Mouse (Mus musculus) stomach, embryonic 16.5 days (tissue): ENCODE results near the gene Rasgrp3. TPM values are rescaled to one million over a fixed set of nuclear protein-coding genes. Genes with fewer than 3 reads are reported as not detected.

Experiments used
- ATAC-seq: fragments of 200-750 bp; cut with Nextera tagmentation; 2 replicates; pipeline ENCODE4 v1.8.0; 2017; ENCODE audit warnings: moderate number of reproducible peaks, moderate TSS enrichment; ENCODE audit not compliant: insufficient read depth, low FRiP score
- H3K27ac ChIP-seq: fragments of 300-500 bp; sonication (generic); 2 replicates; pipeline ENCODE4 v1.5.1; 2014; ENCODE audit warnings: low read length
- H3K27me3 ChIP-seq: fragments of 300-500 bp; sonication (generic); 2 replicates; pipeline ENCODE4 v1.6.1; 2014; ENCODE audit warnings: low read length, control low read depth, mixed read lengths; ENCODE audit not compliant: control insufficient read depth, insufficient read depth
- H3K36me3 ChIP-seq: fragments of 300-500 bp; sonication (generic); 2 replicates; pipeline ENCODE4 v1.6.1; 2014; ENCODE audit warnings: low read length; ENCODE audit not compliant: control insufficient read depth, insufficient read depth
- H3K4me1 ChIP-seq: fragments of 300-500 bp; sonication (generic); 2 replicates; pipeline ENCODE4 v1.6.1; 2014; ENCODE audit warnings: low read length, control low read depth, mixed read lengths; ENCODE audit not compliant: control insufficient read depth, insufficient read depth
- H3K4me2 ChIP-seq: fragments of 300-500 bp; sonication (generic); 2 replicates; pipeline ENCODE4 v1.6.1; 2014; ENCODE audit warnings: low read depth, low read length, mixed read lengths
- H3K4me3 ChIP-seq: fragments of 300-500 bp; sonication (generic); replicated peaks from 2 replicates; pipeline ENCODE4 v1.5.1; 2014; ENCODE audit warnings: mild to moderate bottlenecking, low read length
- H3K9ac ChIP-seq: fragments of 300-500 bp; sonication (generic); 2 replicates; pipeline ENCODE4 v1.6.1; 2014; ENCODE audit warnings: low read length
- H3K9me3 ChIP-seq: fragments of 300-500 bp; sonication (generic); replicated peaks from 2 replicates; pipeline ENCODE4 v1.6.1; 2016; ENCODE audit warnings: low read length, control low read depth; ENCODE audit not compliant: control insufficient read depth
- WGBS: fragments of 180-500 bp; shearing (Covaris S2); extraction: QIAGEN DNeasy Blood & Tissue Kit; methylation state at CpG from one replicate; pipeline ENCODE4 v1.1.7; 2014; 5-methylcytosine and 5-hydroxymethylcytosine counted together
- polyA plus RNA-seq: library from polyadenylated mRNA; unstranded; fragments of >200 nt; fragmentation: Nextera tagmentation; extraction: Ambion mirVana; gene quantifications from 2 replicates; pipeline ENCODE4 v1.2.1, GENCODE M21; 2015

Rasgrp3 gene
- polyA plus RNA-seq, 1 experiment from 2014 or later = 15.3 TPM

DNA sequence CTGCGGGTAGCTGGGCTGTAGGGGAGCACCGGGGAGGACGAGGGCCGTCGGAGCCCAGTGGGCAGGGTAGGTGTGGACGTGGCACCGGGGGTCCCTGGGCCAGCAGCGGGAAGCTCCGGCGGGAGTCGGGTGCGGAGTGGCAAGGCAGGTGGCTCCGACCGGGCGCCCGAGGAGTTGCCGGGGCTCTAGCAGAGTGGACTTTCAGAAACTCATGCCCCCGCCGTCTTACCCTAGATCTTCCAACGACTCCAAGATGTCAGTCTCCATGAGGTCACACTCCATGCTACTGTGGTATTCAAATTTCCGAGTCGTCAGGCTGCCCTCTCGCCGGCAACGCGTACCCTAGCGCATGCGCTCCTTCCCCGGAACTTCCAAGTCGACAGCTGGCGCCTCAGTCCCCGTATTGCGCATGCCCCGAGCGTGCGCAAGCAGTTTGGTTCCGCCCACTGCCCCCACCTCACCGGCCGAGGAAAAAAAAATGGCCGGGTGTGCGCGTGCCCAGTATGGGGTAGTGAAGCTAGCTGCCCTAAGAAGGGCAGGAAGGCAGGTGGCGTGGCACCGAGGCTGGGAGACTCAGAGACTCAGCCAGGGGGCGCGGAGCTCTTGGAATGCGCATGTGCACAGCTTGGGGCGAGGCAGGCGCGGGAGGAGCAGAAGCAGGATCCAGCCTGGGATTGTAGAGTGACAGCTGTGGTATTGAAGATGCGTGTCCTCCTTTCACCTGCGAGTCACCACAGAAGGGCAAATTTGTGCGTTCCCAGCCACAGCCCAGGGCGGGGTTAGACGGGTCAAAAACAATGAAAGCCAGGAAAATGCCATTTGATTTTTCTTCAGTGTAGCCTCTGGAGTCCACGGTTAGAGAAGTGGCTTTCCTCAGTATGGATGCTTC, 116.1 kb downstream of the Rasgrp3 start, which contains the start of gene Fam98a:
Gene Fam98a (minus strand): TSS at position 435 of the 889 bp plus-strand sequence.
- H3K4me1 ChIP-seq = no peaks in the 10 kb centered on the region
- WGBS = under 1% methylated on average over 56 of the region's 56 CpGs
- ATAC-seq = peak; percentile 98
- H3K4me3 ChIP-seq = peak within 1 kb of the TSS; percentile 76
- peak within 1 kb of the TSS; percentile 83 for H3K9ac ChIP-seq
- H3K4me2 ChIP-seq = peak within 1 kb of the TSS; percentile 91
- no peaks in the 10 kb centered on the region for H3K36me3 ChIP-seq
- H3K9me3 ChIP-seq = no peaks in the 10 kb centered on the region
- H3K27ac ChIP-seq = no peak within 1 kb of the TSS; the same call in 1 of the 2 replicates
- H3K27me3 ChIP-seq = no peaks in the 10 kb centered on the region

DNA sequence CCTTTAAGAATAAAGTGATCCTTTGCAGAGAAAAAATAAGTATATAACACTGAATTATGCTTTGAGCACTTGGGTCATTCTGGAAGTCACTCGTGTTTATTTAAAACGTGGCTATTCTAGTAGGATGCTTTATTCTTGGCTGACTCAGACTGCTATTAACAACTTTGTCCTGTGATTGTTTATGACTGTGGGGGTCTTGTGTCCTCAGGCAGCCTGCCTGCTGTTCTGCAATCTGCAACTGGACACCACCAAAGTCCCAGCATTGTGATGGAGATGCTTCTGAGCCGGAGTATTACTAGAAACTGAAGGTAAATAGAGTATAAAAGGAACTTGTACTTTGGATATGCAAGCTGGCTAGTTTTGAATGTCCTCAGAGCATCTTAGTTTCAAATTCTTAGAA, 121.3 kb downstream of the Rasgrp3 start:
- ATAC-seq = no peak
- H3K27ac ChIP-seq = no peak overlapping the region
- 45% methylated on average over 3 of the region's 3 CpGs for WGBS

DNA sequence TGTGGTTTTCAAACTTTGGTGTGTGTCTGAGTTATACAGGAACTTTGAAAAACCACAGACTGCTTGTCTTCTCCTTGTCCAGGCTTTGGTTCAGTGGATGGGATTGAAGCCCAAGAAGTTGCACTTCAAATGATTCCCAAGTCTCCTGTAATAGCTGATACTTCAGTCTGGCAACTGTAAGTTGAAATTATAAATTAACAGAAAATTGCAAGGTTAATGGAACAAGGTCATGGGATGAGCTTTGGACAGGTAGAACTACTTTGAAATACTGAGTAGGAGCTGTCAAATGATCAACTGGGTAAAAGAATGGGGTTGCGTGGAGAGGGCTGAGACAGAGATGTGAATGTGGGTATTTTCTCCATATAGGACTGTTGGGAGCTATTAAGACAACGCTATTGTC, 122.3 kb downstream of the Rasgrp3 start:
- no peak overlapping the region for H3K4me2 ChIP-seq
- no peaks in the 10 kb centered on the region for H3K27me3 ChIP-seq
- WGBS = 80% methylated on average over 2 of the region's 2 CpGs
- no peaks in the 10 kb centered on the region for H3K9me3 ChIP-seq
- H3K36me3 ChIP-seq = no peaks in the 10 kb centered on the region
- no peak overlapping the region for H3K9ac ChIP-seq
- no peak overlapping the region for H3K27ac ChIP-seq
- ATAC-seq = no peak
- no peaks in the 10 kb centered on the region for H3K4me1 ChIP-seq
- H3K4me3 ChIP-seq = no peak overlapping the region

More for the DNA sequence above, 121.3 kb downstream of the Rasgrp3 start:
- H3K4me2 ChIP-seq = no peak overlapping the region
- no peaks in the 10 kb centered on the region for H3K27me3 ChIP-seq
- no peaks in the 10 kb centered on the region for H3K36me3 ChIP-seq
- no peaks in the 10 kb centered on the region for H3K9me3 ChIP-seq
- no peaks in the 10 kb centered on the region for H3K4me1 ChIP-seq
- H3K9ac ChIP-seq = no peak overlapping the region
- H3K4me3 ChIP-seq = no peak overlapping the region

DNA sequence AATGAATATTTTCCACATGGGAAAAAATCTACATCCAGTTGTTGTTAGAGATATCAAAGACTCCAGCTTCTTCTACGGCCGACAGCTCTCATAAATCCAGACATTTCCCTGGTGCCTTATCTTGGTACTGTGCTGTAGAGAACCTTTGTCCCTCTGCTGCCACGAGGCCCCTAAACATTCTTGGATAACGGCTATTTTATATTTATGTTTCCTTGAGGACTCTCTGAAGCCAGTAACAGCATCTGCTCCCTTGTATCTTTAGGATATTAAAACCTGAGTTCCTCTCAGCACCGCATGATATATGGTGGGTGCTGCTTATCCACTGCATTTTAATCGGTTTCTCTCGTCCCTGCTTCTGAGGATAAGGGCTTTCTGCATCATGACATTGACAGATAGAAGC, 139.9 kb downstream of the Rasgrp3 start:
- Histone ChIP-seq H3K9ac (no peak overlapping the region), H3K36me3 (no peaks in the 10 kb centered on the region), H3K27ac (no peak overlapping the region), H3K4me1 (no peaks in the 10 kb centered on the region), H3K9me3 (no peaks in the 10 kb centered on the region), H3K4me3 (no peak overlapping the region), H3K27me3 (no peaks in the 10 kb centered on the region), H3K4me2 (no peak overlapping the region)
- 56% methylated on average over 7 of the region's 7 CpGs for WGBS
- ATAC-seq = no peak

Other genes with a start within 250 kb of the Rasgrp3 start
- 20.8 and 23.2 TPM in 2 replicates for gene Fam98a, start 116.0 kb downstream of the Rasgrp3 start, polyA plus RNA-seq